Mouse (Mus musculus): ENCODE data around the gene Elavl3. TPM values are rescaled to one million over a fixed set of nuclear protein-coding genes. Genes with fewer than 3 reads are reported as not detected.

Elavl3 gene
- polyA plus RNA-seq, 1 experiment from 2014 or later, result 88.1 TPM

DNA sequence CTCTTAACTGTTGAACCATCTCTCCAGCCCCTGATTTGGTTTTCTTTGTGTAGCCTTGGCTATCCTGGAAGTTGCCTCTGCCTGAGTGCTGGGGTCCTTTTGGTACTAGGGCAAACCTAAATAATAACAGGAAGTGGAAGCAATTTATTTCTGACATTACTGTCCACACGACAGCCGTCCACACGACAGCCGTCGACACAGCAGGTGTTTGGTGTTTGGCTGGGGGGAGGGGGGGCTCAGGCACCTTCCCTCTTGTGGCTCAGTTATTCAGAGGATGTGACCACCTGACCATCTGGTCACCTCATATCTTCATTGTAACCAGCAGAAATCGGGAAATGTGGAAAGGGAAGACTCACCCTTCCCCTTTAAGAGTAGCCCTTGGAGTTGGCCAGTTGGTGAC, 82.9 kb downstream of the Elavl3 start:
- WGBS, result 83% methylated on average over 6 of the region's 6 CpGs
- ATAC-seq (no peak), DNase-seq (ENCODE audit: low spot score) (no peak)
- H3K4me2 ChIP-seq (ENCODE audit: low read length), result no peak overlapping the region
- H3K9me3 ChIP-seq (replicated peaks; ENCODE audit: control insufficient read depth, low read length), result no peaks in the 10 kb centered on the region
- no peaks in the 10 kb centered on the region for H3K4me1 ChIP-seq (ENCODE audit: control insufficient read depth, insufficient read depth, low read length)
- no peaks in the 10 kb centered on the region for H3K36me3 ChIP-seq (ENCODE audit: control insufficient read depth, insufficient read depth, low read length)
- no peak overlapping the region for H3K9ac ChIP-seq (ENCODE audit: low read length)
- H3K27me3 ChIP-seq (replicated peaks; ENCODE audit: control insufficient read depth, insufficient read depth, low read length), result 0 out of 2 replicates have a peak, but pooled peaks cover 3% of the 10 kb centered on the region
- no peak overlapping the region for H3K27ac ChIP-seq (ENCODE audit: low read depth, low read length)
- H3K4me3 ChIP-seq (ENCODE audit: low read depth, low read length), result no peak overlapping the region

Other genes with a start within 250 kb of the Elavl3 start
- gene Angptl8, start 216.5 kb downstream of the Elavl3 start, polyA plus RNA-seq (2014; fragmentation: Nextera tagmentation; extraction: Ambion mirVana), result 0.26 TPM in 1 of 2 replicates, not detected in the other
- gene Dock6, start 199.4 kb downstream of the Elavl3 start, polyA plus RNA-seq (2014; fragmentation: Nextera tagmentation; extraction: Ambion mirVana), result 6.7 and 10.3 TPM in 2 replicates
- gene Rab3d, start 133.8 kb downstream of the Elavl3 start, polyA plus RNA-seq (2014; fragmentation: Nextera tagmentation; extraction: Ambion mirVana), result 23.0 and 24.6 TPM in 2 replicates
- gene Ccdc159, start 124.6 kb downstream of the Elavl3 start, polyA plus RNA-seq (2014; fragmentation: Nextera tagmentation; extraction: Ambion mirVana), result 3.5 and 5.3 TPM in 2 replicates
- gene Tmem205, start 124.5 kb downstream of the Elavl3 start, polyA plus RNA-seq (2014; fragmentation: Nextera tagmentation; extraction: Ambion mirVana), result 49.3 and 66.0 TPM in 2 replicates
- gene Plppr2, start 115.0 kb downstream of the Elavl3 start, polyA plus RNA-seq (2014; fragmentation: Nextera tagmentation; extraction: Ambion mirVana), result 47.3 and 66.7 TPM in 2 replicates
- 19.8 and 23.6 TPM in 2 replicates for gene Swsap1, start 96.3 kb downstream of the Elavl3 start, polyA plus RNA-seq (2014; fragmentation: Nextera tagmentation; extraction: Ambion mirVana)
- 1.3 and 2.2 TPM in 2 replicates for gene Epor, start 88.5 kb downstream of the Elavl3 start, polyA plus RNA-seq (2014; fragmentation: Nextera tagmentation; extraction: Ambion mirVana)
- 1.3 TPM in 2 replicates for gene Rgl3, start 62.6 kb downstream of the Elavl3 start, polyA plus RNA-seq (2014; fragmentation: Nextera tagmentation; extraction: Ambion mirVana)
- 4.5 and 4.8 TPM in 2 replicates for gene Ccdc151, start 49.4 kb downstream of the Elavl3 start, polyA plus RNA-seq (2014; fragmentation: Nextera tagmentation; extraction: Ambion mirVana)
- 57.1 and 67.9 TPM in 2 replicates for gene Prkcsh, start 49.2 kb downstream of the Elavl3 start, polyA plus RNA-seq (2014; fragmentation: Nextera tagmentation; extraction: Ambion mirVana)
- not detected in 2 replicates for gene Gm49318, start 19.2 kb upstream of the Elavl3 start, polyA plus RNA-seq (2014; fragmentation: Nextera tagmentation; extraction: Ambion mirVana)
- gene Zfp653, start 19.4 kb upstream of the Elavl3 start, polyA plus RNA-seq (2014; fragmentation: Nextera tagmentation; extraction: Ambion mirVana), result 11.3 and 13.4 TPM in 2 replicates
- gene Ecsit, start 33.4 kb upstream of the Elavl3 start, polyA plus RNA-seq (2014; fragmentation: Nextera tagmentation; extraction: Ambion mirVana), result 47.2 and 56.2 TPM in 2 replicates
- gene Cnn1, start 47.2 kb upstream of the Elavl3 start, polyA plus RNA-seq (2014; fragmentation: Nextera tagmentation; extraction: Ambion mirVana), result 0.19 and 0.72 TPM in 2 replicates
- gene Elof1, start 65.1 kb upstream of the Elavl3 start, polyA plus RNA-seq (2014; fragmentation: Nextera tagmentation; extraction: Ambion mirVana), result 213 and 240 TPM in 2 replicates
- gene Acp5, start 83.7 kb upstream of the Elavl3 start, polyA plus RNA-seq (2014; fragmentation: Nextera tagmentation; extraction: Ambion mirVana), result 0.38 and 0.42 TPM in 2 replicates
- gene Pigyl, start 104.8 kb upstream of the Elavl3 start, polyA plus RNA-seq (2014; fragmentation: Nextera tagmentation; extraction: Ambion mirVana), result 93.5 and 109 TPM in 2 replicates
- 0.13 and 0.26 TPM in 2 replicates for gene Zfp872, start 136.1 kb upstream of the Elavl3 start, polyA plus RNA-seq (2014; fragmentation: Nextera tagmentation; extraction: Ambion mirVana)
- gene Zfp809, start 173.7 kb upstream of the Elavl3 start, polyA plus RNA-seq (2014; fragmentation: Nextera tagmentation; extraction: Ambion mirVana), result 8.9 and 12.9 TPM in 2 replicates
- 14.0 and 15.3 TPM in 2 replicates for gene Zfp599, start 207.9 kb upstream of the Elavl3 start, polyA plus RNA-seq (2014; fragmentation: Nextera tagmentation; extraction: Ambion mirVana)

All from forebrain, embryonic 14.5 days (tissue).